Mouse (Mus musculus): ENCODE data around the gene Prtg. TPM values are rescaled to one million over a fixed set of nuclear protein-coding genes. Genes with fewer than 3 reads are reported as not detected.

The Prtg gene
- 2.1 TPM for polyA plus RNA-seq (2021)

GRCm38 (mm10) chr9:72806731-72807419 lies at the start of gene Prtg:
Gene Prtg, plus strand, starts transcription at chr9:72806874.
- no peaks in the 10 kb centered on the region for H3K27me3 ChIP-seq
- POLR2A ChIA-PET: interaction anchor here (0.8 to 1.1 kb wide), 3 partner anchors 15 to 20 kb away, joined by 3 to 4 read pairs (median 3); no protein-coding TSS in a partner anchor
- TF ChIP-seq CTCF (IDR thresholded peaks at IDR 0.05): no peak
- in situ Hi-C loops (cut with MboI; ENCODE audit: low pct_unique_long_range_greater_than_20kb): no loop called here
- CTCF ChIA-PET: interaction anchor here (1.0 to 3.0 kb wide), 3 partner anchors 31 to 52 kb away, joined by 3 to 17 read pairs (median 4); no protein-coding TSS in a partner anchor
- DNase-seq (ENCODE audit: low read depth, low spot score) (no peak), ATAC-seq (peak; percentile 68)

DNA sequence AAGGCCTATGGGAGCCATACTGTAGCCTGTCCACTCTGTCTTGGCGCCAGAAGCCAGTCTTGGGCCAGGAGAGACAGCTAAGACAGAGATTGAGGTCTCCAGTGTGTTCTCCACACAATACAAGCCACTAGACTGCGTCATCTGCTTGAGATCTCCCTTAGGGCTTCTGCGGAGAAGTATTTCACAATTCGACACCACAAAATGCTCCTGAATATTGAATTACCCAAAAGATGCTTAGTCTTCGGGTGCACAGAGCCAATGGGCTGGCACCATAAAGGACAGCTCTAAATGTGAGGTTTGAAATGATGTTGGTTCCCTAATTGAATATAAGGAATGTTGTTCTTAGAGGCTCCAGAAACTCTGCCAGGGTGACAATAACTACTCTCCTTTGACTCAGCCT lies 49.5 kb upstream of the Prtg start:
- H3K27me3 ChIP-seq: no peaks in the 10 kb centered on the region
- POLR2A ChIA-PET: no interaction called here
- ATAC-seq (no peak), DNase-seq (ENCODE audit: low read depth, low spot score) (no peak)
- TF ChIP-seq CTCF (IDR thresholded peaks at IDR 0.05): no peak
- in situ Hi-C loops (cut with MboI; ENCODE audit: low pct_unique_long_range_greater_than_20kb): no loop called here
- CTCF ChIA-PET: interaction anchor here (0.9 kb wide), 1 partner anchor 10 kb away, joined by 4 read pairs; no protein-coding TSS in a partner anchor

GRCm38 (mm10) chr9:72758705-72759131 lies 48.0 kb upstream of the Prtg start:
- DNase-seq (ENCODE audit: low read depth, low spot score) (no peak), ATAC-seq (no peak)
- ChIA-PET POLR2A (interaction anchor here (0.6 kb wide), 1 partner anchor 14 kb away, joined by 3 read pairs; no protein-coding TSS in a partner anchor), CTCF (no interaction called here)
- TF ChIP-seq CTCF (IDR thresholded peaks at IDR 0.05): no peak
- in situ Hi-C loops (cut with MboI; ENCODE audit: low pct_unique_long_range_greater_than_20kb): no loop called here
- H3K27me3 ChIP-seq: no peaks in the 10 kb centered on the region

DNA sequence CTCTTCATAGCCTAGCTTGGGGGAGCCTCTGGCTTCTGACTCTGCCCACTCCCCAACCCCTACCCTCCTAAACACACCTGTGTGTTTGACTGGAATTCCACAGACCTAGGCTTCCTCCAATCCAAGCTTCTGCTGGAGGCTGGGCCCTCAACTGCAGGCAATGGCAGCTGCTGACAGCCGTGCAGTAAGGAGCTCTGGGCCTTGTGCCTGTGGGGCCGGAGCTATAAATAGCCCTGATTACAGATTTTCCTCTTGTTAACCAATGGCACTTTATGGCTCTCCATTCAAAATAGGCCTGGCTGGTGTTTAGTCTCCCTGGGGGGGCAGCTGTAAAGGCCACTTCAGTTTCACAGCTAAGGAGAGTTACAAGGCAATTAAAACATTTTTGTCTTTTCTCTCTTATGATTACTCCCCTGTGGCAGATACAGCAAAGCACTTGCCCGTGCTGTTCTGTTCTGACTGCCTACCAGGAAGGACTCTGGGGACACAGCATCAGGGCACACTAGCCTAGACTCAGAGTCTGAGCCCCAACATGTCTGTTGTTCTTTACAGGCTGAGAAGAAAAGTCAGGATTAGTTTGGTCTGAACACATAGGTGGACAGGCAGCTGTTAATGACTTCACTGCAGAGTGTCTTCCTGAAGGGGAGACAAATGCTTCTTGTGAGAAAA lies 43.5 kb upstream of the Prtg start:
- ChIA-PET CTCF (interaction anchor here (0.9 kb wide), 1 partner anchor 11 kb away, joined by 3 read pairs; no protein-coding TSS in a partner anchor), POLR2A (no interaction called here)
- no peak for ATAC-seq
- no peaks in the 10 kb centered on the region for H3K27me3 ChIP-seq
- no peak for DNase-seq (ENCODE audit: low read depth, low spot score)
- in situ Hi-C loops (cut with MboI; ENCODE audit: low pct_unique_long_range_greater_than_20kb): loop anchor here (10.0 kb wide), 1 partner anchor 332 kb away; no protein-coding TSS in a partner anchor
- no peak for TF ChIP-seq CTCF (IDR thresholded peaks at IDR 0.05)

GRCm38 (mm10) chr9:72766789-72767349 lies 39.8 kb upstream of the Prtg start:
- ATAC-seq (peak; percentile 60), DNase-seq (ENCODE audit: low read depth, low spot score) (no peak)
- peak; percentile 94 for TF ChIP-seq CTCF (IDR thresholded peaks at IDR 0.05)
- ChIA-PET CTCF (interaction anchor here (0.7 to 2.4 kb wide), 23 partner anchors 10 to 169 kb away, joined by 3 to 32 read pairs (median 4); no protein-coding TSS in a partner anchor), POLR2A (no interaction called here)
- in situ Hi-C loops (cut with MboI; ENCODE audit: low pct_unique_long_range_greater_than_20kb): loop anchor here (5.0 to 10.0 kb wide), 2 partner anchors 115 to 328 kb away; no protein-coding TSS in a partner anchor
- no peaks in the 10 kb centered on the region for H3K27me3 ChIP-seq

- in situ Hi-C loops (cut with MboI; ENCODE audit: low pct_unique_long_range_greater_than_20kb): no loop called here
- no peaks in the 10 kb centered on the region for H3K27me3 ChIP-seq
- DNase-seq (ENCODE audit: low read depth, low spot score) (no peak), ATAC-seq (no peak)
- POLR2A ChIA-PET: no interaction called here
- CTCF ChIA-PET: no interaction called here
- TF ChIP-seq CTCF (IDR thresholded peaks at IDR 0.05): no peak
These were observed 31.7 kb upstream of the Prtg start for GRCm38 (mm10) chr9:72775022-72775421.

- DNase-seq (ENCODE audit: low read depth, low spot score) (no peak), ATAC-seq (no peak)
- TF ChIP-seq CTCF (IDR thresholded peaks at IDR 0.05): no peak
- no peaks in the 10 kb centered on the region for H3K27me3 ChIP-seq
- ChIA-PET POLR2A (no interaction called here), CTCF (interaction anchor here (1.1 kb wide), 1 partner anchor 9 kb away, joined by 3 read pairs; no protein-coding TSS in a partner anchor)
- in situ Hi-C loops (cut with MboI; ENCODE audit: low pct_unique_long_range_greater_than_20kb): no loop called here
These were observed 27.7 kb upstream of the Prtg start for GRCm38 (mm10) chr9:72779004-72779403.

- no peaks in the 10 kb centered on the region for H3K27me3 ChIP-seq
- DNase-seq (ENCODE audit: low read depth, low spot score): no peak
- ATAC-seq: no peak
- no peak for TF ChIP-seq CTCF (IDR thresholded peaks at IDR 0.05)
- in situ Hi-C loops (cut with MboI; ENCODE audit: low pct_unique_long_range_greater_than_20kb): no loop called here
- ChIA-PET POLR2A (interaction anchor here (1.0 kb wide), 1 partner anchor 13 kb away, joined by 3 read pairs; no protein-coding TSS in a partner anchor), CTCF (no interaction called here)
These were observed 26.9 kb upstream of the Prtg start for GRCm38 (mm10) chr9:72779733-72780132.

DNA sequence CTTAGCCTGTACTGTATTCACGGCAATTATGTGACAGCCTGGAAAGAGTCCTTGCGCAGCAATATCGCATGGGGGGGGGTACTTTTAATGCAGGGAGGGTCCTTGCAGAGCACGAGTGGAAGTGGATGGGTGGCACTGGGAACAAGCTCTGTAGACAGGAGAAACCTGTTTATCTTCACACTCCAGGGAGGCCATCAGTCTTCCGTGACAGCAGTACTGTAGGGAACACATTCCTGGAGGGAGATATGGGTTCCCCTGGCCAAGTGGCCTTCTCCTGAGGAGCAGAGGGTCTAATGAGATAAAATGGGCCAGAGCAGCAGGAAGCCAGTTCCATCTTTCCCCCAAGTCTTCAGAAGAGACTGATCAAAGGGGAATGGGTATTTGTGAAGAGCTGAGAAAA lies 26.0 kb upstream of the Prtg start:
- in situ Hi-C loops (cut with MboI; ENCODE audit: low pct_unique_long_range_greater_than_20kb): no loop called here
- ChIA-PET POLR2A (interaction anchor here (0.6 to 1.0 kb wide), 2 partner anchors 12 to 70 kb away, joined by 3 read pairs; no protein-coding TSS in a partner anchor), CTCF (interaction anchor here (0.7 to 0.9 kb wide), 2 partner anchors 12 to 77 kb away, joined by 3 to 4 read pairs; no protein-coding TSS in a partner anchor)
- ATAC-seq (no peak), DNase-seq (ENCODE audit: low read depth, low spot score) (no peak)
- no peak for TF ChIP-seq CTCF (IDR thresholded peaks at IDR 0.05)
- H3K27me3 ChIP-seq: no peaks in the 10 kb centered on the region

DNA sequence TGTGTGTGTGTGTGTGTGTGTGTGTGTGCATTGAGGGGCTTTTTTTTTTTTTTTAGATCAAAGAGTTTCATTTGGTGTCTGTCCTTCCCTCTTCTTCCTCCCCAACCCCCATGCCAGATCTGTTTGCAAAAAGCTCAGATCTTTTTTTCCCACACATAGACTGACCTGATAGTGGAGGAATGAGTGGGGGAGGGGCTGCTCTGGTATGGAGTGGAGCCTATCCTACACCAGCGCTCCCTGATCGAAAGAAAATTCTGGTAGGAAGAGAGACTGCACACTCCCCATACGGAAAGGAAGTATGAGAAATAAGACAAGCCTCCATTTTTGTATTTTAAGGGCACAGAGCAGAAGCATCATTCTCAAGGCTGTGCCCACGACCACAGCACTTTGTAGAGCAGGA lies 25.2 kb upstream of the Prtg start:
- no peak for TF ChIP-seq CTCF (IDR thresholded peaks at IDR 0.05)
- no peaks in the 10 kb centered on the region for H3K27me3 ChIP-seq
- ATAC-seq: no peak
- in situ Hi-C loops (cut with MboI; ENCODE audit: low pct_unique_long_range_greater_than_20kb): no loop called here
- CTCF ChIA-PET: interaction anchor here (0.7 to 1.2 kb wide), 4 partner anchors 9 to 102 kb away, joined by 3 to 4 read pairs (median 3); no protein-coding TSS in a partner anchor
- no peak for DNase-seq (ENCODE audit: low read depth, low spot score)
- POLR2A ChIA-PET: interaction anchor here (0.7 to 1.3 kb wide), 2 partner anchors 13 to 35 kb away, joined by 3 to 6 read pairs; no protein-coding TSS in a partner anchor

Measured in Patski (cell line).